Mouse (Mus musculus): Measurements from ENCODE around the gene Olfr998.

DNA sequence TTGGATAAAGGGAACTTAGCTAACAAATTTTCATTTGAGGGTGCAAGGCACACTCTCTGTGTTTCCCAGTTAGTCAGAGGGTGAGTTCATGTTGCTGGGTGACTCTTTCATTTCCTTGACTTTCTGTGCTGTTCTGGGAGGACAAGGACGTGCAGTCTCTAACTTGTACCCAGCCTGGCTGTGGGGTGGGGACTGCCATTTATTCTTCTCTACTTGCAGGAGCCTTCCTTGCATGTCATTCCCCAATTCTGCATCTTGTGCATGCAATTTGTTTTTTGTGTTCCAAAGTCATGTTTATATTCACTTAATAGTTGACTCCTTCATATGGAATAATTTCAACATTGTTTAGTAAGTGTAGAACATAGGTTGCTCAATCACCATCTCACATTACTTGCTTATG is 33.9 kb upstream of the Olfr998 start:
- no peak for TF ChIP-seq CTCF (IDR thresholded peaks at IDR 0.05; ENCODE audit: control insufficient read depth, insufficient read depth, insufficient read length)
- no peak for TF ChIP-seq CEBPB (IDR thresholded peaks at IDR 0.05; ENCODE audit: low read depth)

Data from C2C12 (cell line).